Mouse (Mus musculus): ENCODE data around the gene Oas2.
"Not testable (repeated sequence)": the region's sequence is repeated elsewhere in the genome, so short reads cannot be mapped to it uniquely, and the experiment has no call there.

Oas2 gene

GRCm38 (mm10) chr5:120749688-120750087 is at the start of gene Oas2:
Gene Oas2, minus strand, starts transcription at chr5:120749853.
- DNase-seq, result no peak

GRCm38 (mm10) chr5:120798943-120799342 is 49.3 kb upstream of the Oas2 start:
- DNase-seq, result not testable (repeated sequence)

- not testable (repeated sequence) for DNase-seq
These were observed 48.5 kb upstream of the Oas2 start for GRCm38 (mm10) chr5:120798147-120798546.

GRCm38 (mm10) chr5:120795480-120796034 is 45.9 kb upstream of the Oas2 start, which contains the start of gene Oas1e:
Gene Oas1e, minus strand, starts transcription at chr5:120795530.
- DNase-seq, result not testable (repeated sequence)

- DNase-seq, result peak in 1 of 2 experiments; percentile 63
These were observed 43.4 kb upstream of the Oas2 start for GRCm38 (mm10) chr5:120793043-120793442.

GRCm38 (mm10) chr5:120787042-120787441 is 37.4 kb upstream of the Oas2 start:
- no peak for DNase-seq

- no peak for DNase-seq
These were observed 32.8 kb upstream of the Oas2 start for GRCm38 (mm10) chr5:120782446-120782845.

- DNase-seq, result no peak
These were observed 32.0 kb upstream of the Oas2 start for GRCm38 (mm10) chr5:120781646-120782045.

GRCm38 (mm10) chr5:120779922-120780321 is 30.3 kb upstream of the Oas2 start:
- DNase-seq, result no peak

- no peak for DNase-seq
These were observed 29.3 kb upstream of the Oas2 start for GRCm38 (mm10) chr5:120778941-120779340.

- DNase-seq, result no peak
These were observed 27.8 kb upstream of the Oas2 start, which contains the start of gene Oas3 for GRCm38 (mm10) chr5:120777478-120777877. Gene Oas3, minus strand, starts transcription at chr5:120777661.

GRCm38 (mm10) chr5:120776801-120777200 is 27.1 kb upstream of the Oas2 start:
- no peak for DNase-seq

- DNase-seq, result peak in 1 of 2 experiments; percentile 25
These were observed 25.8 kb upstream of the Oas2 start for GRCm38 (mm10) chr5:120775287-120775985.

- DNase-seq, result no peak
These were observed 19.7 kb upstream of the Oas2 start for GRCm38 (mm10) chr5:120769396-120769795.

- DNase-seq, result no peak
These were observed 15.4 kb upstream of the Oas2 start for GRCm38 (mm10) chr5:120765010-120765409.

GRCm38 (mm10) chr5:120761901-120762300 is 12.2 kb upstream of the Oas2 start:
- DNase-seq, result no peak

GRCm38 (mm10) chr5:120754215-120754614 is 4.6 kb upstream of the Oas2 start:
- no peak for DNase-seq

GRCm38 (mm10) chr5:120752786-120753185 is 3.1 kb upstream of the Oas2 start:
- no peak for DNase-seq

- no peak for DNase-seq
These were observed 1.6 kb upstream of the Oas2 start for GRCm38 (mm10) chr5:120751206-120751605.

- DNase-seq, result peak in 1 of 2 experiments; percentile 50
These were observed 3.2 kb downstream of the Oas2 start for GRCm38 (mm10) chr5:120746451-120746850.

GRCm38 (mm10) chr5:120742125-120742524 is 7.5 kb downstream of the Oas2 start:
- DNase-seq, result peak in 1 of 2 experiments; percentile 53

GRCm38 (mm10) chr5:120734380-120734990 is 15.2 kb downstream of the Oas2 start:
- no peak for DNase-seq

- no peak for DNase-seq
These were observed 16.0 kb downstream of the Oas2 start for GRCm38 (mm10) chr5:120733696-120734095.

GRCm38 (mm10) chr5:120732740-120733139 is 16.9 kb downstream of the Oas2 start:
- DNase-seq, result no peak
